Mouse (Mus musculus) stomach, postnatal 0 days (tissue): ENCODE results near the gene Eif3i.
A peak's percentile ranks its signal among the peaks of the same experiment; 100 is the strongest.

Experiments used
- CTCF ChIP-seq: IDR thresholded peaks from 2 replicates; pipeline ENCODE4 v1.5.1; 2016; ENCODE audit warnings: antibody characterized with exemption, low read depth, mild to moderate bottlenecking, moderate library complexity
- EP300 ChIP-seq: optimal IDR thresholded peaks from 2 replicates; pipeline ENCODE3; 2016; ENCODE audit warnings: antibody characterized with exemption

DNA sequence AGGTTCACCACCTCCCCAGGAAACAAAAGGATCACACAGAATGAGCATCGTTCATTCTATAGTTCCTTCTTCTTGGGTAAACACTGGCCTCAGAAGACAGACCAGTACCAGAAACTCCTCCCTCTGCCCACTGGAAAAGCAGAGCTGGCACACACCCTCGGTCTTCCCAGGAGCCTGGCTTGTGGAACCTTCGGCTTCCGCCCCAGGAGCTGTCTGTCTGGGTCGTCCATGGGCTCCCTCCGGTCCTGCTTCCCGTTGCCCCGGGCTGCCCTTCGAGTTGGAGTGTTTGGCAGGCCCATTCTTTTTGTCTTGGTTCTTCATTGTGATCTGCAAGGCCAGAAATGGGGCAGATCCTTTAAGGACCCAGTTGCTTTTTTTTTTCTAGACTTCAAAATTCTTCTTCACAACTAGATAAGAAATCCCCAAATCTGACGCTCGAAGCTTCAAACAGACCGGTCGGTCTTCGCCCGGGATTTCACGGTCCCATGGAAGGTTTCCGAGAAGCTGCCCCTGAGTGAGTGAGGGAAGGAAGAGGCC is 39.7 kb upstream of the Eif3i start:
- no peak for TF ChIP-seq CTCF
- TF ChIP-seq EP300: peak; percentile 58
